Mouse (Mus musculus) brain, adult 2 months (tissue): ENCODE measurements at regions not wholly inside any gene's neighbourhood (a gene's known extent, or its start where the extent isn't known, plus 50 kb on each side); places are given as distances from the start of the nearest gene placed in this dataset.

ENCODE experiments used
- DNase-seq: peaks from one replicate; pipeline ENCODE4 v3.0.0; 2011; ENCODE audit warnings: low read depth, low spot score

DNA sequence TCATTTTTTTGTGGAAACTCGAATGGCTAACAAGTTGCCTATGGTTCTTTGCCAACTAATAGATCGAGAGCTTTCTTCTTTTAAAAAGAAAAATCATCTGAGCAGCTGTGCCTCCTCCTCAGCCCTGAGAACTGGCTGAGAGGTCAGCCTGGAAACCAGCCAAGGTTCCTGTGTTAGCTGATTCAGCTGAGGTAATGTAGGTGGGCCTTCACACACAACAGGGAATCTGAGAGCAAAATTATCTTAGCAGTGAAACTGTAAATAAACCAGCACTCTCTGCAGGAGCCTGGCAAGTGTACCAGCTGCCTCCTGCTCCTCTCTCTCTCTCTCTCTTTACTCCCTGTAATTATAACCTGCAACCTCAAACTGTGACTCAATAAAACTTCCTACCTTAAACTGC is 364.4 kb upstream of the Khdrbs2 start:
- DNase-seq, result peak; percentile 42
